In the genomic region with DNA sequence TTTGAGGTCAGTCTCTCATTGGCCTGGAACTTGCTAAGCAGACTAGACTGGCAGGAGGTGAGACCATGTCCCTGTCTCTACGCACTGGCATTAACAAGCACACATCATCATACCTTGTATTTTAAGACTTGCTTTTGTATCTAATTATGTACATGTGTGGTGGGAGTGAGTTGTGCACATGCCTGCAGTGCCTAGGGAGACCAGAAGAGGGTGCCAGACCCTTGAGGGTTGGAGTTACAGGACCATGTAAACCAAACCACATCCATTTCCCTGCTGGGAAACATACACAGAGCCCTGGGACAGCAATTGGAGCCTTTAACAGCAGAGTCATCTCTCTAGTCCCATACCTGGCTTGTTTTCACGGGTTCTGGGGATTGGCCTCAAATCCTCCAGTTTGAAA, we compare ENCODE assay signal across 9 mouse cellular contexts. TPM values are rescaled to one million over a fixed set of nuclear protein-coding genes. Genes with fewer than 3 reads are reported as not detected.
DNase-seq lines count a peak whose midpoint lies in the region; TF ChIP-seq lines count a peak whose summit lies in the region.
"Had no signal": no experiment of that assay in that cellular context is flagged by ENCODE, and none has a peak within 500 bp of the region (broad histone marks: within the 10 kb centered on the region; RNA-seq: fewer than 3 reads in every experiment).

No protein-coding gene starts in this region.

- no peak for TF ChIP-seq POLR2A in thymus, adult 2 months (IDR thresholded peaks at IDR 0.05; ENCODE audit: control insufficient read depth, extremely low read depth, insufficient read depth, low read length, poor library complexity)

- TF ChIP-seq CTCF in thymus, adult 2 months (IDR thresholded peaks at IDR 0.05; ENCODE audit: borderline replicate concordance, control insufficient read depth, extremely low read depth, insufficient read depth, low read length, poor library complexity): no peak

- no peaks in the 10 kb centered on the region for H3K27me3 ChIP-seq in thymus, adult 2 months (ENCODE audit: control insufficient read depth, insufficient read depth, low read length)
- H3K27me3 ChIP-seq: liver, embryonic 13.5 days had no signal

- peak; percentile 53 for DNase-seq in adrenal gland, postnatal 10 days
- DNase-seq in adrenal gland, adult 8-10 months: no peak
- peak; percentile 67 for DNase-seq in kidney, postnatal 10 days
- no peak for DNase-seq in kidney, adult 9 months
- DNase-seq in thymus, adult 2 months: peak; percentile 16
- DNase-seq in thymus, adult 18-20 months: no peak
- no peak for DNase-seq in urinary bladder, postnatal 25 days (ENCODE audit: low spot score)
- DNase-seq in layer of hippocampus, postnatal 14 days (ENCODE audit: low spot score in 2 of 2): no peak
- DNase-seq: liver, embryonic 13.5 days had no signal

- WGBS in thymus, adult 2 months: 88% methylated on average over 2 of the region's 2 CpGs

- no peaks in the 10 kb centered on the region for H3K36me3 ChIP-seq in thymus, adult 2 months (ENCODE audit: control insufficient read depth, insufficient read depth, low read length)
- H3K36me3 ChIP-seq: liver, embryonic 13.5 days had no signal

- H3K27ac ChIP-seq in thymus, adult 2 months (ENCODE audit: control insufficient read depth, insufficient read depth, low read length): no peak overlapping the region
- H3K27ac ChIP-seq: liver, embryonic 13.5 days had no signal

- H3K4me1 ChIP-seq in thymus, adult 2 months (replicated peaks; ENCODE audit: control insufficient read depth, insufficient read depth, low read length): no peaks in the 10 kb centered on the region
- H3K4me1 ChIP-seq: liver, embryonic 13.5 days had no signal

- H3K4me3 ChIP-seq in thymus, adult 2 months (ENCODE audit: control insufficient read depth, insufficient read depth, low read length): no peak overlapping the region
- H3K4me3 ChIP-seq: liver, embryonic 13.5 days had no signal

RNA-seq across cellular contexts. Expression of a gene that starts 6.0 kb away (rescaled TPM):
- total RNA-seq in adrenal gland, postnatal 10 days (2021): 10 to 100 TPM; 19.6 to 25.1 TPM
- total RNA-seq in adrenal gland, adult 8-10 months (2022): 10 to 100 TPM; 16.1 to 24.9 (median 22.2) TPM
- 0.64 and 1.1 TPM in 2 replicates for polyA plus RNA-seq in thymus, adult 2 months (2012; rRNA removed)
- 10 to 100 TPM; 53.6 to 62.6 TPM for total RNA-seq in layer of hippocampus, postnatal 14 days (2021)

RNA-seq across cellular contexts. Expression of a gene that starts 18.8 kb away (rescaled TPM):
- 1 to 10 TPM; 2.3 to 2.6 TPM for total RNA-seq in adrenal gland, postnatal 10 days (2021)
- total RNA-seq in adrenal gland, adult 8-10 months (2022): 1 to 10 TPM; 3.1 to 4.7 (median 3.7) TPM
- 0.92 and 1.4 TPM in 2 replicates for polyA plus RNA-seq in thymus, adult 2 months (2012; rRNA removed)
- total RNA-seq in layer of hippocampus, postnatal 14 days (2021): 10 to 100 TPM; 32.2 to 32.8 TPM

Comparison
In these comparisons a context has a peak if more than half of its experiments do, and no peak if none do; other contexts are left out.
1. DNase-seq: peak in adrenal gland, postnatal 10 days (single experiment), kidney, postnatal 10 days (single experiment) and thymus, adult 2 months (single experiment); none in adrenal gland, adult 8-10 months (single experiment), kidney, adult 9 months (single experiment), thymus, adult 18-20 months (0 of 2), urinary bladder, postnatal 25 days (single experiment) and layer of hippocampus, postnatal 14 days (0 of 2).
2. RNA of a gene that starts 18.8 kb away (total RNA-seq): 32.2 to 32.8 TPM in layer of hippocampus, postnatal 14 days; 3.1 to 4.7 TPM in adrenal gland, adult 8-10 months and 2.3 to 2.6 TPM in adrenal gland, postnatal 10 days; every median in the first group is over 4 times any median in the second.